Mouse (Mus musculus) urinary bladder, adult 2 months (tissue): Measurements from ENCODE around the gene Il6ra. TPM values are rescaled to one million over a fixed set of nuclear protein-coding genes. Genes with fewer than 3 reads are reported as not detected.
A peak's percentile ranks its signal among the peaks of the same experiment; 100 is the strongest.

Experiments
- DNase-seq: peaks from one replicate; pipeline ENCODE4 v3.0.0; 2022; ENCODE audit warnings: low spot score
- polyA plus RNA-seq: library from polyadenylated mRNA; depleted of rRNA; stranded (reverse); fragments of >200 nt; gene quantifications from 2 replicates; pipeline ENCODE4 v1.2.3, GENCODE M21; 2012; rRNA removed

The Il6ra gene
- polyA plus RNA-seq, result 5.3 and 7.9 TPM in 2 replicates

DNA sequence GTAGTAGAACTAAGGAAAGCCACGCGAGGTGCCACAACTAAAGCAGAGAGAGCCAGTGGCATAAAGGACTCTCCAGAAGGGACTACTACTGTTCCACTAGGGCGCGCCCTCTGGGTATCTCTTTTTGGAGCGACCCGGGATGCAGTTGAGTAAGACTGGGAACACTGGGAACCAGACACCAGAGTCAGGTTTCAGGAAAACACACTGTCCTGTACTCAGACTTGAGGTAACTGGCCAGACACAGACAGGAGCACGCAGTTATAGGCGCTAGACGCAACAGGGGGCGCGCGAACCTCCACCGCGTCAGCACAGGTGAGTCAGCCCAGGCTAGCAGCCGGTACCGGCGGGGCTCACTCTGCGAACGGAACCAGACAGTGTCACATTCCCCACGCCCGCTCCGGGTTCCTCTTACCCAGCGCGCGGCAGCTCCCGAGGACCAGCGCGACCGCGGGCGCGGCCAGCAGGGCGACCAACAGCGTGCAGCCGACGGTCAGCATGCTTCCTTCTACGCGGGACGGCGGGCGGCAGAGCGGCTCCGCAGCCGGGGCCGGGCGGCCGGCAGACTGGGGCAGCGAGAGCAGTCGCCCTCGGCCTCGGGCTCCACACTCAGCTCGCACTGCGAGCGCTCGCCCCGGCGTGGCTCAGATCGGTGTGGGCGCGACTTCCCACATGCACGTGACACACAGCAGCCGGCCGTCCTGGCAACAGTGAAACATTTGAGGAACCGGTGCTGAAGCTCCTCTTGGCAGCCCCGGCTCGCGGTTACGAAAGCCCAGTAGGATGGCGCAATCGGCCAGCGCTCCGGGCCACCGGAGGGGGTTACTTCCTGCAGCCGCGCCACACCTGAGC, at the start of gene Il6ra:
Gene Il6ra (minus strand): TSS at position 654 of the 849 bp plus-strand sequence.
- DNase-seq, result peak; percentile 85

DNA sequence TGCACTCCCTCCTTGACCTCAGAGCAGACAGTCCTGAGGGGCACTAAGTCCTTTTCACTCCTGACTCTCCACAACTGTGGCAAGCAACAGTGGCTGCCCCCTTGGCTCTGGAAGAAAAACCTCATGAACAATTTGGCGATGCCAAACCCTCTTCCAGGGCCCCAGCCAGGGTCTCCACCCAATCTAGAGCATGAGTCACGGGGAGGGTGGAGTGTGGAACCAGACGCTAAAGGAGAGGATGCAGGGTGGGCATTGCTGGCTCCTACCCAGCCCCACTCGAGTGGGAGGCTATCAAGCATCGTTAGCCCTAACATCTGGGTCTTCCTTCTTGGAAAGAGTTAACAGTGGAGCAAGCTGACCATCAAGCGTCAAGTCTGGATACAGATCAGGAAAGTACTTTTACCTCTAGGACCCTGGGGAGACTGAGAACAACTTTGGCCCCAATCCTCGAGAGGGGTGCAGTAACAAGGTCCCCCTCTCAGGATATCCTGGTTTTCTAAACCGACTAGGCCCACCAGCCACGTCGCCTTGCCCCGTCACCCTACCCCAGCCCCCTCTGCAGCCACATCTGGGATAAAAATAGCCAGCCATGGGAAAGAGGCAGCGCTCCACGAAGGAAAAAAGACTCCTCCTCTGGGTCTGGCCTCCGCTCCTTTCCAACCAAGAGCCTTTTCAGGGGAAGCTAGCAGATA, 49.2 kb upstream of the Il6ra start:
- no peak for DNase-seq

DNA sequence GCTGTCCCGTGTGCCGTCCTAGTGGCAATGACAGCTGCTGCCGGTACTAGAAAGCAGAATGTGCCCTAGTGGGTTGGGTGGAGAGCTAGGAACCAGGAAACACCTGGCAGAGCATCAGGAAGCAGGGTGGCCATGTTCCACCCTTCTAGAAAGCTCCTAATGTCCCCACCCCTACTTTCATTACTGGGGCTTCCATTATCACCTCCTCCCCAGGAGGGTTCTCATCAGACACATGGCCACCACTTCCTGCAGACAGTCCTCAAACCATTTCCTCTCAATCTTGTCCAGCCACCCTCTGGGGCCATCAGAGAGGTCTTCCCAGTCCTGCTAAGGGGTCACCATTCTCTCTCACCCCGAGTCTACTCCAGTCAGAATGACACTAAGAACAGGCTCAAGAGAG, 48.4 kb upstream of the Il6ra start:
- DNase-seq, result no peak

- DNase-seq, result peak; percentile 80
Measured at GRCm38 (mm10) chr3:89960469-89960868, 47.5 kb upstream of the Il6ra start.

- DNase-seq, result no peak
Measured at GRCm38 (mm10) chr3:89959435-89959834, 46.4 kb upstream of the Il6ra start.

DNA sequence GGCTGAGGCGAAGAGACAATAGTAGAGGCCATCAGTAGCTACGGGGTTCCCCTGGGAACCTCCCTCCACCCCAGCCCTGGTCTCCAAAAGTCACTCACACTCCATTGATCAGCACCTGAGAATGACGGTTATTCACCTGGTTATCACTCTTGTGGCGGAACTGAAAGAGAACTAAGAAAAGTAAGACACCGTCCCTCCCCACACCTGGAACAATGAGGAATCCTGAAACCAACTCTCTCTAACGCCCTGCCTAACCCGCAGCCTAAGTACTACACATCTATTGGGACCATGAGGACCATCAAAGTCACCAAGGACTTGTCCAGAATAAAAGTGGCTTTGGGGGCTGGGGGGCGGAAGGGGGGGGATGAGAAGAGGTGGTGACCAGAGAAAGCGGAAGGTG, 44.9 kb upstream of the Il6ra start:
- no peak for DNase-seq

- no peak for DNase-seq
Measured at GRCm38 (mm10) chr3:89956177-89956971, 43.4 kb upstream of the Il6ra start.

DNA sequence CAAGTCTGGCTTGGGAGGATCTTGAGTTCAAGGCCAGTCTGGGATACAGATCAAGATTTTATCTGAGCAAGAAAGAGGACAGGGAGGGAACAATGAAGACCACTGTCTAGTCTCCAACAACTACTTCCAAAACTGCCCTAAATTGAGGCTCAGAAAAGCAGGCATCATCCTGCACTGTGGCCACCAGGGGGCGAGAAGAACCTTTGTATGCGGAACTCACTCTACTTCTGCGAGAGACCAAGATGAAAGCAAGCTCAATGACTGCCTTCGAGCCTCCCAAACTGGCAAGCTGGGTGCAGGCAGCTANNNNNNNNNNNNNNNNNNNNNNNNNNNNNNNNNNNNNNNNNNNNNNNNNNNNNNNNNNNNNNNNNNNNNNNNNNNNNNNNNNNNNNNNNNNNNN, 40.4 kb upstream of the Il6ra start:
- DNase-seq, result peak; percentile 46

- no peak for DNase-seq
Measured at GRCm38 (mm10) chr3:89948655-89949054, 35.7 kb upstream of the Il6ra start.

DNA sequence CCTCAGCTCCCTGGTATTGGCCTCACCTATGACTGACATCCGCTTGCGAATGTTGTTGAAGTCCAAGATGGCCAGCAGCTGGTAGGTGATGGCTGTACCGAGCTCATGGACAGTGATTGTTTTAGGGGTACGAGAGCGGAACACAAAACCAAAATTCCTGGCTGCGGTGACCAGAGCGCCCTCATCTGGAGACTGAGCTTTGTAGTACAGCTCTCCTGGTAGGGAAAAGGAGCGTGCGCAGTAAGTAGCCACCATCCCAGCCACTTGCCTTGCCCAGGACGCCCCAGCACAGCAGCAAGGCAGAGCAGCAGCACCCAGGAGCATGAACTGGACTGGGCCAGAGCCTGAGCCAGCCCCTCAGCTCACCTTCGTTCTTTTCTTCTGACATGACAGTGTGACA, 35.0 kb upstream of the Il6ra start:
- no peak for DNase-seq

- no peak for DNase-seq
Measured at GRCm38 (mm10) chr3:89945026-89945425, 32.0 kb upstream of the Il6ra start.

DNA sequence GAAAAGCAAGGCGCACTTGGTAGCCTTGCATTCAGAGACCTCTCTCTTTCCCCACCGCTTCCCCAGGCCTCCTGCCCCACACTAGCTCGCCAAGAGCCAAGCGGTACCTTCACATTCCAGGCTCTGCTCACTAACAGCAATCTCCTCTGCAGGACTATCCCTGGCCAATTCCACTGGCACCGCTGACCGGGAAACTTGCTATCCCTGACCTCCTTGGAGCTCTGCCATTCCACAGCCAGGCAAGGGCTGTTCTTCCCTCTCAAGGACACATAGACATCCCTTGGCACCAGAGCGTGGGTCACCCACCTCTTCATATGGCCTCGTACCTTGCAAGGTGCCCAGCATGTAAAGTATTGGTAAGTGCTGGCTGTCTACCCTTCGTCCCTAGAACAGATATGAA, 29.9 kb upstream of the Il6ra start:
- no peak for DNase-seq

DNA sequence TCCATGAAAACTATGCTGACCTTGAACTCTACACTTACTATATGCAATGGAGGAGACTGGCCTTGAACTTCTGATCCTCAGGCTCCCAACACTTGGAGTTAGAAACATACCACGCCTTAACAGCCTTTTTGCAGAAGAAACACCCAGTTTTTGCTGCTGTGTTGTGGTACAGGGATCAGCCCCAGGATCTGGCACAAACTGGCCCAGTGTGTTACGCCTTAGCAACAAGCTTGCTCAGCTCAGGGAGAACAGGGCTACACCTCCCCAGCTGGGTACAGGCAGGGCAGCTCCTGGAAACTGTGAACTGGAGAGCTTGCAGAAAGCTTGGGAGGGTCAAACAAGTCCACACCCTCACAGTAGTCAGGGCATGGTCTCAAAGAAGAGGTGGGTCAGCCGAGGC, 23.5 kb upstream of the Il6ra start:
- DNase-seq, result no peak

DNA sequence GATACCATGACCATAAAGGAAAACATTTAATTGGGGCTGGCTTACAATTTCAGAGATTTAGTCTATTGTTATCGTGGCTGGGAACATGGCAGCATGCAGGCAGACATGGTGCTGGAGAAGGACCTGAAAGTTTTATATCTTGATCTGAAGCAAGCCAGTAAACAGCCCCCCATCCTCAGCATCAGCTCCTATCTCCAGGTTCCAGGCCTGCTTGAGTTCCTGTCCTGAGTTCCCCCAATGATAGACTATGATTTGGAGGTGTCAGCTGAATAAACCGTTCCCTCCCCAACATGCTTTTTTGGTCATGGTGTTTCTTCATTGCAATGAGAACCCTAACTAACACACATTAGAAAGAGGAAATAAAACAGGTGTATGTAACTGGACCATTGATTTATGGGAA, 19.9 kb upstream of the Il6ra start:
- no peak for DNase-seq

DNA sequence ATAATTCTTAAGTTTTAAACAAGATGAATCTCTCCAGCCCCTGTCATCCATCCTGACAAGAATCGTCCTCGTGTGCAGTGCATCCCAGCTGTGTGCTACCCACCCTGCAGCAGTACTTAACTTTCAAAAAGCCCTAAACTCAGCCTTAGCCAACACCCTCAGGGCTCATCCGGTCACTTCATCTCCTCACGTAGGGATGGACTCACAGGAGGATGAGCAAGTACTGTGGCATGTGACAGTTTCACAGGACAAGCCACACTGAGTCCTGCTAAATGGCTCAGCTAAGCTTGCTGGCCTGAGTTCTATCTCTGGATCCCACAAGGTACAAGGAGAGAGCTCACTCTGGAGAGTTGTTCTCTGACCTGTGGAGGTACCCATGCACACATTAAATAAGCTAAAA, 16.0 kb upstream of the Il6ra start:
- no peak for DNase-seq

DNA sequence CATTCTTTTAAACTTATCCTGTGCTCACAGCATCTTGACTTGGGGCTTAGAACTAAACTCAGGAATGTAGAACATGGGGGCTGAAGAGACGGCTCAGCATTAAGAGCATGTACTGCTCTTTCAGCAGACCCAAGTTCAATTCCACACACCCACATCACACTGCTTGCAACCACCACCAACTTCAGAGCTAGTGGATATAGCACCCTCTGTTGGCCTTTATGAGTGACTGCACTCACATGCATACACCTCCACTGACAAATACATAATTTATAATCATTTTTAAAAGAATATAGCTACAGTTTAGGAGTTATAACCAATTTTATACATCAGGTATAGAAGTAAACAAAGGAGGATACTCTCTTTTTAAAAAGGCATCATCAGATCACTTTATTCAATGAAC, 13.4 kb upstream of the Il6ra start:
- DNase-seq, result no peak

GRCm38 (mm10) chr3:89920711-89921110, 7.7 kb upstream of the Il6ra start:
- no peak for DNase-seq

DNA sequence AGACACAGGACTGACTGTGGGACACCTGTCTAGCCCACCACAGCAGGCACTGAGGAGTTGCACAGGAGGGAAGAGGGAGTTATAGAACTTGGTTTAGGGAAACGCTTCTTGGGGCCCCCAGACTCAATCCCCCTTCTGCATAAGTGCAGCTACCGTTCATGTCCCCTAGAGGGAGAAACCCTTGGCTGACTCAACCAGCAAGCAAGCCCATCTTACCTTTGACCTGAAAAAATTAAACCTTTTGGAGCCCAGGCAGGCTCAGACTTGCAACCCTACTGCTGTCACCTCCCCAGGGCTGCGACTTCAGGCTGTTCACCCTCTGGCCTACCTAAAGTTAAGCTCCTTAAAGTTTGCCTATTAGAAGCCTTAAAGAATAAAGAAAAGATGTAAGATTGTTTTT, 4.4 kb upstream of the Il6ra start:
- DNase-seq, result no peak

DNA sequence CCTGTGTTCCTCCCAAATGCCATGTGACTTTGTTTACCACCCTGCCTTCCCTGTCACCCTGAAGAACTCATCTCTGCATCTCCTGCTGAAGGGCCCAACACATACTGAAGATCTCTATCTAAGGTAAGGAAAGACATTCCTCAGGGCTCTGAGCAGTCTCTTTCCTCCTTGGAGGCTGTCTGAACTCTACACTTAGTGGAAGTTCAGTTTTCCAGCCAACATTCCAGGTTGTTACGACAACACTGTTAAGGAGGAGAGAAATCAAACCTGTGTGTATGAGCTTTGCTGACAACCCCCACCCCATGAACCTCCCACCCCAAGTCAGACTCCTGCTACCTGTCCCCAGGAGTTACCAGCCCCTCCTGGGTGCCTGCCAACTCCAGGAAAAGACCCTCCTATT, 3.6 kb upstream of the Il6ra start:
- DNase-seq, result no peak

DNA sequence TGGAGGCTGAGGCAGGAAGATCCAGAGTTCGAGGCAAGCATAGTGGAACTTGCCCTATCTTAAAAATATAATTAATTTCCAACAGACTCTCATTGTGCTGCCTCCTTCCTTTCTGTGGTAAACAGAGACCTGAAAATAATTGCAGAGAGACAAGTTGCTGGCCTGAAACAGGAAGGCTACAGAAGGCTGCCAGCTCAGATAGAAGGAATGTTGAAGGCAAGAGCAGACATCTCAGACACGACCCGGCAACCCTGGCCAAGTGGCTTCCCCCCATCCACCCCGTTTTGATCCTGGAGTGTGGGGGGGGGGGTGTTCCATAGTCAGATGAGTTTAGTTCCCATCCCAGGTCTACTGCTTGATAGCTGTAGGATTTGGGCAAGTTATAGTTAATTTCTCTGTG, 1.7 kb upstream of the Il6ra start:
- DNase-seq, result no peak

DNA sequence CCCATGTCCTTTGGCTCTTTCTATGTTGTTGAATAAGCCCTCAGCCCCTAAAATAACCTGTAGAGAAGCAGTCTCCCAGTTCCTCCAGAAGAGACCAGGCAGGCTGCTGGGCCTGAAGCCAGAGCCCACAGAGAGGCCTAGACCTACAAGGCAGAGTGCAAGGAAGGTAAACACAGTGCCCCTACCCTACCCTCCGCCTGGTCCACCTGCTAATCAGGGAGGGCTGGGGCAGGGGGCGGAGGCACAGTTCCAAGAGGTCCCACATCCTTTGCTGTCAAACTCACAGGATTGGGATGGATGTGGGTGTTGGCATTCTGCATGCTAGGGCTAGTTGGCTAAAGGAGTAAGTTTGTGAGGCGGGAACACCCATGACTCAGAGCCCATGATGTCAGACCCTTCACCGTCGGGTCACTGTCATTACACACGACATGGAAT, 871 bp downstream of the Il6ra start:
- no peak for DNase-seq

DNA sequence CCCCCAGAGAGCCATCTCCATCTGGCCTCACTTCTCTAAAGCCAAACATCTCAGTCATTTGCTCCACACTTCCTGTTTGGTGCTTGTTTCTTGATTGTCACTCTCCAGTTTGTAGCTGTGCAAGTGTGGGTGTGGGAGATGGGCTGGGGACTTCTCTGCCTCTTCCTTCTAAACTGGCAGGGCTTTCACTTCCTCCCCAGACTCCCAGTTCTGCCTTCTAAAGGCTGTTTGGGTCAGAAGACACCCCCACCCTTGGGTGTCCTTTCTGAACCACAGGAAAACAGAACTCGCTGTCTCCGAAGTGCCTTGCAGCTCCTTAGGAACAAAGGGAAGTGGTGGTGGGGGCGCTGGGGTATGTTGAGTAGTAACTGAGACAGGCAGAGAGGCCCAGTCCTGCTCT, 1.8 kb downstream of the Il6ra start:
- no peak for DNase-seq
